Mouse (Mus musculus): ENCODE measurements around the gene Tenm4.

The Tenm4 gene

DNA sequence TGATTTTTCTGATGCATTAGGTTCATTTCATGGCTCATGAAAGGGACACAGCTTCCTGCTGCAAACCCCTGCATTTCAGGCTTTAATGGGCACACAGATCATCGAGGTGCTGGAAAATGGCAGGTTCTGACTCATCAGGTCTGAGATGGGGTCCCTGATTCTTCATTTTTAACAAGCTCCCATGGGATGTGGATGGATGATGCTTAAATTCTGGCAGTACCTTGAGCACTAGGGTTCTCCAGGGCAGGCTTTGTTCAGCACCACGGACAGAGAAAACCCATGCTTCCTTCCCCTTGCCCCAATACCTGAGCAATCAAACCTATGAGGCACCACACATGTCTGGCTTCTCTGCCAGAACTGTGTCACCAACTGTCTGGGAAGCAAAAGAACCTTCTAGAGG lies 163.3 kb downstream of the Tenm4 start:
- intact Hi-C loops (cut with DNase I): no loop called here

DNA sequence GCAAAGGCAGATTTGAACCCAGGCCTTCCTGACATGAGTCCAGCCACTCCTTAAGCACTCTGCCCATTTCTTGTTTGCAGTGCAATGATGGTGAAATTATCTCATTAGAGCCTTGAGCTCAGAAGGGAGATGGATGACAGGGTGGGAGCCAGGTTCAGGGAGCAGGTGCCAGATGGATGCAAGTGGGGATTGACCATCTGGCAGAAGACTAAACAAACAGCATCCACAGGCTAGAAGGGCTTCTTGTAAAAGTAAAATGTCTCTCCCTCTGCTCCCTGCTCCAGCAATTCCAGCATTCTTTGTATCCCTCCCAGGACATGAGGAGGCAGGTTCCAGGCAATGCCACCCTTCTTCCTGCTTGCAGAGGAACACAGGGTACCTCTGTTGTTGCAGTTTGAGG lies 165.3 kb downstream of the Tenm4 start:
- intact Hi-C loops (cut with DNase I): no loop called here

DNA sequence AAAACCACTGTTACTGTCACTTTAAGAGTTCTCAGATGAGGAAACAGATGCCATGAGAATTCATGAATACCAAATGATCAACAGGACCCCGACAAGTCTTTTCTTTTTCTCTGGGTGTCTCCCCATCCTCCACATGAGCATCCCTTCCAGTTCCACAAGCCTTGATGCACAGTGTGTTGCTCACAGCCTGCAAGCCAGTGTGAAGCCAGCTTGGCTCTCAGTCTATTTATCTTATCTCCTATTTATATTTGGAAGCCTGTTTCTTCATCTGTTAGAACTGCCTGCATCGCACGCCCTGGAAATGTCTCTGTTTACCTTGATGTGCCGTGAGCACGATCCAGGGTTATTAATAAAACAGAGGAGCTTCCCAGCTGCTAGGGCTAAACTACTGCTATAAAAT lies 169.8 kb downstream of the Tenm4 start:
- intact Hi-C loops (cut with DNase I): no loop called here

DNA sequence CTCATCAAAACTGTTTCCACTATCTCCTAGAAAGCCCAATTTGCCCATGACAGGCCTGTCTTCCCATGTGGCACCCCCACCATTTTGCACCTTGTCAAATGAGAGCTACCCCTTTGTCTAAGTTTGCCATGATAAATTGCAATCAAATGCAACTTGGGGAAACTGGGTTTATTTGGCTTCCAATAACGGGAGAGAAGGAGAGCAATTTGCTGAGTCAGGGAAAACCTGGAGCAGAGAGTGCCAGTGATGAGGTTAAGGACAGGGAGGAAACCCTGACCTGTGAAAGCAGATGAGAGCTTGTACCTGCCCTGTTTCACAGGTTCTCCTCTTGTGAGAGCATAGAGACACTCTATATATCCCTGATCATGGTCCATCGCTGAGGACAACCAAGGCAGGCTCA lies 170.4 kb downstream of the Tenm4 start:
- intact Hi-C loops (cut with DNase I): no loop called here

DNA sequence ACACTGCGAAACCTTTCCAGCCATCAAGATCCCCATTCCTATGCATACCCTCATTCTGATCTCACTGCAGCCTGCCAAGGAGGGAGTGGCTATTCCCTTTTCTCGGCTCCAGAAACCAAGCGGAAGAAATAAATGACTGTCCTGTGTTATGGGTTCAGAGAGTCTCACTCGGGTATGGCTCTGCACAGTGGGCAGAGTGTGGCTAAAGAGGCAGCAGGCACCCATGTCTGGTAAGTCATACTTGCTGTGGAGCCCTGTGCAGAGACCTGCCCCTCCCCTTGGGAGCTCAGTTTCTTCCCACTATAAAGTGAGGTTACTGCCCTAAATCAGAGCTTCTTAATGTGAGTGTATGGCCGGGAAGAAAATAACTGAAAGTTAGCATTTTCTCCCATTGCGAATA lies 171.9 kb downstream of the Tenm4 start:
- intact Hi-C loops (cut with DNase I): no loop called here

DNA sequence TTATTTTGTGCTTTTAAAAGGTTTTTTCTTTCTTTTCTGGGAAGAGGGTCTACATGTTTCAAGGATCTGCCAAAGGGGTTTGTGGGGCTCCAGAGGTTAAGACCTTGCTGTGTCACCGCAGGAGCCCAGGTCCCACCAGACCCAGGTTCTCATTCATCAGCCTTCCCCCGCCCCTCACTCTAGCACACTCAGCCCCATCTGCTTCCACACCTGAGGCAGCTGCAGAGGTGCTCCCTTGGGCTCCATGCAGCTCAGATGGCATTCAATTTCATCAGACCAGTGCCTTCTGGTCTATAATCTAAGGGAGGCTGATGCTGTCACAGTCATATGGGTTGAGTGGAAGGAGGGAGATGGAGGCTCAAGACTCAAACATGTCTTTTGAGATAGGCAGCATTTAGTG lies 172.6 kb downstream of the Tenm4 start:
- intact Hi-C loops (cut with DNase I): no loop called here

DNA sequence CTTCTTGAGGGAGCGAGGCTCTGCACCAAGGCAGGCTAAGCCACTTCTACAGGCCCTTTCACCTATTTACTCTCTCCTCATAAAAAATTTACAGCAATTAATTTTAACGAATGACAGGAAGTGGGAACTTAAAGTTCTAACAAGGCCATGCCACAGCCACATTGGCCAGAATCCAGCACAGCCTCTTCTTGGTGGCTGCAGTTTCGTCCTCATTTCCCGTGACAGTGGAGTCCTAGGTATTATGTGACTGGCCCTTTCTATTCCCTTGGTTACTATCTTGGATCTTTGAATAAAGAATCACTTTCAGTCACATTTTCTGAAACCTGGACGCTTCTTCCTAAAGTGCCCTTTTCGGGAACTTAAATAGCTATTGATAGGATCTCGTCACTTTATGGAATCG lies 181.6 kb downstream of the Tenm4 start:
- intact Hi-C loops (cut with DNase I): loop anchor here (5.0 kb wide), 1 partner anchor 140 kb away; no protein-coding TSS in a partner anchor

DNA sequence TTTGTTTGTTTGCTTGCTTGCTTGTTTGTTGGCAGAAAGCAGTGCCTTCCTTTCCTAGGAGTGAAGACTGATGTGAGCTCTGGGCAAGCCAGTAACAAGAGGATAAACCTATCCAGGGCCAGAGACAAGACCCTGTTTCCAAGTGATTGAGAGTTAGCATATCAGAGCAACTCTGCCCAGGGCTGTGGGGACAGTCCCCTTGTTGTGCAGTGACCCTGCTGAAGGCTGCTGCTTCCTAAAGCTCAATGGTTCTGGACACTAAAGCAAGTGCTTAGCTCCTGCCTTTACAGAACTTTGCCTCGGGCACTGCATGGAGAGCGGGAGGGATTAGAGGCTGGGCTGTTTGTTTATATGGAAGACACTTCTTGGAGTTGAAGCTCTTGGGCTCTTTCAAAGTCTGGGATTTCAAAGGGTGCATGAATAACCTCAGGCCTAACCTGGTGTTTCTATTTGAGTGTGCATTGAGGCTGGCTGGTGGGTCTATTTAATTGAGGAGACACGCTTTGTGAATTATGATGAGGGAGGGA lies 185.3 kb downstream of the Tenm4 start:
- intact Hi-C loops (cut with DNase I): no loop called here

DNA sequence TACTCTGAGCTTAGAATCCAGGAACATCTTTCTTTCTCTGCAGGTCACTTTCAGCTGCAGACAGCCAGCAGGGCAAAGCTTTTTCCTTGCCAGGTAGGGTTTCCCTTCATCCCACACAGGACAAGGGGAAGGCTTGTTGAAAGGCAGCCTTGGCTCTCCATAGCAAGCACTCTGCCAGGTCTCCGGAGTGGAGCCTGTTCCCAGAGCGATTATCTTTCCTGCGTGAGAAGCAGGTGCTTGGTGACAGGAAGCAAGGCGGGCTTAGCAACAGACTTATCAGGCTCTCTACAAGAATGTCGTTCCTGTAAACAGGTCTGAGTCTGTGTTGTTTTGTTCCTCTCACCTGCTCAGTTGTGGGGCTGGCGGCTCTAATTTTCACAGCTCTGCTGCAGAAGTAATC lies 186.5 kb downstream of the Tenm4 start:
- intact Hi-C loops (cut with DNase I): no loop called here

DNA sequence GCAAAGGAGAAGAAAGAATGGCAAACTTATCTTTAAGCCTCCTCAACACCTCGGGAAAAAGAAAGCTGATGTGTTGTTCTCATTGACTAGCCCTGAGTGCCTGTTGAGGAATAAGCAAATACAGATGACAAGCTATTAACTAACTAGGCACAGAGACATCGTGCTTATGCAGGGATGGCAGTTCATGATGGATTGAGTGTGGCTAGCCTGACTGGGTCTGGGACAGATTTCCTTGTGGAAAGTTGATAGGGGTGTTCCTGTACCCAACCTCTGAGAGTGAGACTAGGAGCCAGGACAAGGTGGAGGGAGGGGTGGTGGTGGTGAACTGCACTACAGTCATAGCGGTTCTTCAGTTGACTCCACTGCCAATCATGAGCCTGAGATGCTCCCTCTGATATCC lies 192.3 kb downstream of the Tenm4 start:
- intact Hi-C loops (cut with DNase I): no loop called here

DNA sequence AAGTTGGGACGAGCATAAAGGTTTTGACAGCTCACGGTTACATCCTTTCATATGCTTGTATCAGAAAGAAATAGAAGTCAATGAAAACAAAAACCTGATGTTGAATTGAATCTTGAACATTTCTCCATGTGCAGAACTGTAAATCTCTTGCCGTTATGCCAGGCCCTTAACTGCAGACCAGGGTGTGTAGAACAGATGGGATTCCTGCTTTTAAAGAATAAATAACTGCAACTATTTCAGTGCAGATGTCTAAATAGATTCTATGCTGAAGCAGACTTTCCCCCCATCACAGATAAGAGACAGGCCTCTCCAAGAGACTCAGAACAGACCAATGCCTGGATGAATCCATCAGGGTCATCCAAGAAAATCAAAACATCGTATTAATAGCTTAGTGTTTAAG lies 198.9 kb downstream of the Tenm4 start:
- intact Hi-C loops (cut with DNase I): no loop called here

DNA sequence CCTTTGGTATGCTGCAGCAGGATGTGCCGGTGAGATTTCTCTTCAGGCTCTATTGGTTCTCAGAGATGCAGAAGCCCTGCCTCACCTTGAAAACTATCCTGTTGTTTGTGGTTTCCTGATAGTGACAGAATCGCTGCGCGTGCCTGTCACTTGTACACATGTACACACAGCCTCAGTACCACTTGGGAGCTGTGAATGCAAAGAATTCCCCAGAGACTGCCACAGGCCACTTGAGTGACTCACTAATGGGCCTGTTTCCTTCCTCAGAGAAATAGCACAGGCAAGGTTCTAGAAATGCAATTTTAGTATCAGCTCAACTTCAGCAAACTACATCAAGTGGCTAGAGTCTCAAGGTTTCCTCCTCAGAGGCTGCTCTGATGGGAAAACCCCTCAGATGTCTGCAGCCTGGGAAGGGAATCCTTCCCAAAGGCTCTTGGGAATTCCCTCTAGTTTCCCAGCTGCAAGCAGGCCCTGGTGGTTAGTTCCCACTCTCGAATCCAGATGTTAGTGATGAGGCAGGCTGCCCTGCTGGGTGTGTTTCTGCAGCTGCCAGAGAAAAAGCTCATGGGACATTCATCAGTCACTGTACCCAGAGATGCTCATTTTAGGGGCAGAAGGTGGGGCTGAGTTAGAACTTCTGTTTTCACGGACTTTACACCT lies 203.1 kb downstream of the Tenm4 start:
- intact Hi-C loops (cut with DNase I): no loop called here

DNA sequence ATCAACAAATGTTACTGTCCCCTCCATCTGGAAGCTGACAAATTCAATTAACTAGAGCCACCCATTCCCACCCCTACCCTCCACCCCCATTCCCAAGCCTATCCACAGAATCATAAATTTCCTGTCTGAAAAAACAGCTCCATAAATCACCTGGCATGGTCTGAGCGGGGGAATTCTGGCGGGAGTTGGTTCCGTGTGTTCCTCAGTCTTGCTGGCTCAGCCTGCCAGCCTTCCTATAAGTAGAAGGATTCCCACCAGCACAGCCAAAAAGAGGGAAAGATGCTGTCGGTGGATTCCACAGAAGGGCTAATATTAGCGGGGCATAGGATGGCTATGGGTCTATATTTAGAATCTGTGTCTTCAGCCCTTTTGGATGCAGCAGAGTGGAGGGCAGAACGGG lies 204.5 kb downstream of the Tenm4 start:
- intact Hi-C loops (cut with DNase I): no loop called here

DNA sequence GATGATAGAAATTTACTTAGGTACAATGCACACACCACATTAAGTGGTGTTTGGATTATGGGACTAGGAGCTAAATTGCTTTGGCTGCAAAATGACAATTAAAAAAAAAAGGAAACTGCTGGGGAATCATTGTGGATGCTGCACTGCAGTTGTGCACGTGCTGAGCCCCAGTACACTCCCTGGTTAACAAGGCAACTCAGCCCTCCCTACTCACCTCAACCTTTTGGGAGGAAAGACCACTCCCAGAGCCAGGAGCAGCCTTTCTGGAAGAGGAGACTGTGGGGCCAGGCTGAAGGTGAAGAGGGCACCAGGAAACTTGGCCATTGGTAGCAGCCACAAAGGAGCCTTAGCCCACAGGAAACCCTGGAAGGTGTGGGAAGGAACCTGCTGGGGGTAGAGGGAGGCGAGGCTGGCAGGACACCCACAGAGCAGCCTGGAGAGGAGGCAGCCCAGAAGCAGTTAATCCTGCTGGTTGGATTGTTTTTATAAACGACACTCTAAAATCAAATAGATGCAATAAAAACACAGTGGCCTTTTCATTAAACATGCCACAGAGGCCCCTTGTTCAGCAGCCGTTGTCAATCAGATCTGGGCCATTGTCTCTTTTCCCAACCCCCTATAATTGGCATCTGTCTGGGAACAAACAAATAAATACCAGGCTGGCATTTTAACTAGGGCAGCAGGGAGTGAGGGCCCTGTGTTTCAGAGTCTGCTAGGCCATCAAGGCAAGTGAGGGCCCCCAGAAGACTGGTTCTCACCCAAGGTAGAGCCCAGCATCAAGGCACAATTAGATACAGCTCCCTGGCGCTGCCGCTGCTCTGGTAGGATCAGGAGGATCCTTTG lies 212.9 kb downstream of the Tenm4 start:
- intact Hi-C loops (cut with DNase I): no loop called here

DNA sequence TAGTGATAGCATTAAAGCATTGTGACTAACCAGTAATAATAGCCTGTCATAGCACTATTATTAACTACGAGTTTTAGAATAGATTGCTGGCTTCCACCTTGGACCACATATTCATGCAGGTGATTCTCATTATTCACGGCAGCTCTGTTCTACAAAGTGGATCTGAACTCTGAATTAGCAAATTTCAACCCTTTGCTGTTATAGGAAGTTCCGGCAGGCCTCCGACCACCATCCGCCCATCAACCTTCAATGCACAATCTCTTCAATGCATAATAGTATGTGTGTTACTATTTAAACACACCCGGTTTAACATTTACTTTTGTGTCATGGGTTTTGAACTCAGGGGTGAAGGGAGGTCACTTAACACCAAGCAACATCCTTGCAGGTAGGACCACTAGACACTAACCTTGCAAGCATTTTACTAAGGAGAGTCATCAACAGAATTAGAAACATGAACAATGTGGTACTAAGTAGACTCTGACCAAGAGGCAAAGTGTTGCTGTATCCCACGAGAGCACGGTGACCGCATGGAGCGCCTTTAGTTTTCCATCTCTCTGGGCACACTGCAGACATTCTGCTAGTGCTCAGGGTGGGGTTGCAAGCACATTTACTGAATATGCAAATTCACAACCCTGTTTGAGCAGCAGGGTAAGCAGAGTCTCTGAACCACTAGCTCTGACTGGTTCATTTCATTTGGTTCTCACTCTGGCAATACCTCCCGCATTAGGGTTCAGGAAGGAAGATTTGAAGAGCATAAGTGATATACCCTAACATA lies 213.9 kb downstream of the Tenm4 start:
- intact Hi-C loops (cut with DNase I): no loop called here

DNA sequence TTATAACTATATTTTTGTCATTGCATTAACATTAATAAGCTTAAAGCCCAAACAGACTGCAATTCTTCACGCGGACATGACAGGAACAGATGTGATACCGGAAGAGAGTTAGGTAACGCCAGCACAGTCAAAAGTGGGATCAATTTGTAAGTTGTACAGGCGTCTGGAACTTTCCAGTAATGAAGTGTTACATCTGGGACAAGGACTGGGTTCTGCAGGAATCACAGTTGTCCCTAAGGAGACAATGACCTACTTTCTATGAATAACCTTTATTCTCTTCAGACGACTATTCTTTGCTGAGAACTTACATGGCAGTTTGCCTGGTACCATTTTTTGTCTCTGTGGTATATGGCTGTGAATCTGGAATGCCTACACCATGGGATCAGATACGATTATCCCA lies 214.8 kb downstream of the Tenm4 start:
- intact Hi-C loops (cut with DNase I): no loop called here

DNA sequence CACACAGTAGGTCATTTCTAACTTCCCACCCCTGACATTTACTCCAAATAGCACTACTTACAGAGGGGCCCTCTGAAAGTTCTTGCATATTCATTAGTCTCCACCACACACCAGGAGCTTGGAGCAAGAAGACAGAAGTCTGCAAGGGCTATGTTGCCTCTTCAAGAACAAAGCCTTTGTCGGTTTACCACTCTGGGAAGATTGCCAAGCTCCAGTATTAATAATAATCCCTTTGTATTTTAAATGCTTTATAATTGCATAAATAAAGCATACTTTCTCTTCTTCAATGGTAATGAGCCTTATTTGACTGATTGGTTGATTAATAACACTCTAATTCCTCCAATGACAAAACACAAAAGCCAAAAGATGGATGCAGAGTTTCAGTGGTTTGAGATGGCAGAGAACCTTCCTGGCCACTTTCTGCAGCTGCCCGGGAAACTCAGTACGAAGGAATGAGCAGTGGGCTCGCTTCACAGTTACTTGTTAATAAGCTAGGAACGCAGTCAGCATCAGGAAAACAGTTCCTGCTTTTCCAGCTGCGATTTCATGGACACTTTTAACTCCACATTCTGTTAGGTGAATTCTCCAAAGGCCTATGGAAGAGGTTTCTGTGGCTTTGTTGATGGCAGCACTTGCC lies 219.1 kb downstream of the Tenm4 start:
- intact Hi-C loops (cut with DNase I): no loop called here

DNA sequence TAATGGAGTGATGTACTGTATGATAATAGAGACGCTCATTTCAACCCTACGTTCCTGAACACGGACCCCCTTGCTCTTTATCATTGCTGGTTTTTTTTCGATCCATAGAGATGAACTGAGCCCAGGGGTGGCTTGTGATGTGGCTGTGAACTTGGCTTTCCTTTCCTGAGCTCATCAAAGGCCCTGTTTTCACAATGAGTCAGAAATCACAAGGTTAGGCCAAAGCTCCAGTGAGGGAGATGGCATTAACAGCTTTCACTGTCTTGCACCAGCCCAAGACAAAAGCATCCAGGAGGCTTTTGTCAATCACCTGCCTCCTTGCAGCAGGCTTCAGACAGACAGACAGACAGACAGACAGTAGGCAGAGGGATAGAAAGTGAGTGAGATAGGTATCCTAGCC lies 219.8 kb downstream of the Tenm4 start:
- intact Hi-C loops (cut with DNase I): no loop called here

DNA sequence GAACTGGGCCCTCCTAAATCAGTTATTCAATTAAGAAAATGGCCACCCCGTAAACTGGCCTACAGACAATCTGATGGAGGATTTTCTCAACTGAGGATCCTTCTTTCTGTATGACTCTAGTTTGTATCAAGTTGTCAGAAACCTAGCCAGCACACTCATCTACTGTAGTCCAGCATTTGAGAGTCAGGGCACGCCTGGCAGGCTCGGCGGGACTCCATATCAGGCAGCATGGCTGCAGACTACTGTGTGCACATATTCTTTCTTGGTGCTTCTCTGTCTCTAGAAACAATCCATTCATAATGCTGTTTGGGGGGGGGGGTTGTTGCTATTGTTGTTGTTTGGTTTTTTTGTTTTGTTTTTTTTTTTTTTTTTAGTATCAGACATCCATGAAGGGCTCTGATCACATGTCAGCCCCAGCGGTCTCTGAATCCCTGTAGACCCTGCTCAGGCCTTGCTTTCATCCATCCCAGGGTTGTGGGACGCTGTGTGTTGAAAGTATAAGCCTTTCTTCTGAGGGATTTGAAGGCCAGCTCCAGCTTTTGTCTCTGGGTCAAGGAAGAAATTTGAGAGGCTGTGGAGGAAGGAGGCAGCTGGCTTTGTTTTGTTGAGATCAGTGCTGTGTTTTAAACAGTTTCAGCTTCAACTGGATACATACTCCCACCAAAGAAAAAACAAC lies 220.9 kb downstream of the Tenm4 start:
- intact Hi-C loops (cut with DNase I): no loop called here

DNA sequence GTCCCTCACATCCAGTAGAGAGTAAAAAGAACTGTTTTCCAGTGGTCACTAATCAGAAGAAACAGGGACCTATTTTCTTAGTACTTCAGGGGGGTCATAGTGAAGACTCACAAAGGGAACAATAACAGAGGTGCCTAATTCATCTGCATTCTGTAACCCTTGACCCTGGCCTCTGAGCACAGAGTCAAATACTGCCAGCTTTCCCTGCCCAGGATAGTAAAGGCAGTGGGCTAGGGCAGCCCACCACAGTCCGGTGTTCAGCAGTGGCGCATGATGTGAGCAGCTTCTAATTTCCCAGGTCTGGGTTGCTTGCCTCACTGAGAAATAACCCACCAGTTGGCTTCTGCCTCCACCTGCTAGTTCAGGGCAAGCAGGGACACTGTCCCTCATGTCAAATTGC lies 221.6 kb downstream of the Tenm4 start:
- intact Hi-C loops (cut with DNase I): no loop called here

DNA sequence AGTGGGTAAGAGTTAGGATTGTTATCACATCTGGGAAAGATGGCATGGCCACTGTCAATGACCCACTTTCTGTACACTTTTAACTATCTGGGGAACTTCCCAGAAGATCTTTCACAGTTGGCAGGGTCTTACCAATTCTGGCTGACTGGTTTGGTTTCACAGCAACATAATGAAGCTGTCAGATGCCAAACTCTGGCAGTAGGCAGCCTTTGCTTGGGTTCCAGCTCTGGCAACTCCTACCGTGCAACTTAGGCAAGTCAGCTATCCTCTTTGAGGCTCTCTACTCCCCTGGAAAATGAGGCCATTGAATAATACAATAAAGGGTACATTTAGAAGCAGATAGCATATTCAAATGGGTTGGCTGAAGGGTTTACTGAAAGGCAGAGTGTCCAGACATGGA lies 226.9 kb downstream of the Tenm4 start:
- intact Hi-C loops (cut with DNase I): no loop called here
